ENCODE assay signal across 25 mouse cellular contexts in genomic region chr3:89612048-89612447, GRCm38 (mm10).
DNase-seq lines count a peak whose midpoint lies in the region; ATAC-seq and TF ChIP-seq lines count a peak whose summit lies in the region.
"Had no signal": no experiment of that assay in that cellular context is flagged by ENCODE, and none has a peak within 500 bp of the region (broad histone marks: within the 10 kb centered on the region; RNA-seq: fewer than 3 reads in every experiment).

No protein-coding gene starts in this region.

- no peak overlapping the region for H3K4me2 ChIP-seq in hindbrain, embryonic 14.5 days (replicated peaks)
- no peak overlapping the region for H3K4me2 ChIP-seq in midbrain, postnatal 0 days (ENCODE audit: low read depth, low read length, poor library complexity, severe bottlenecking)
- no peak overlapping the region for H3K4me2 ChIP-seq in midbrain, embryonic 13.5 days (replicated peaks)
- H3K4me2 ChIP-seq: liver, embryonic 15.5 days; lung, embryonic 15.5 days had no signal

- no peaks in the 10 kb centered on the region for H3K9me3 ChIP-seq in hindbrain, embryonic 10.5 days
- H3K9me3 ChIP-seq in hindbrain, embryonic 14.5 days (ENCODE audit: control insufficient read depth, low read length): no peaks in the 10 kb centered on the region
- no peaks in the 10 kb centered on the region for H3K9me3 ChIP-seq in midbrain, postnatal 0 days (ENCODE audit: low read length)
- H3K9me3 ChIP-seq in midbrain, embryonic 13.5 days: no peaks in the 10 kb centered on the region
- H3K9me3 ChIP-seq: embryonic facial prominence, embryonic 10.5 days; limb, embryonic 10.5 days; liver, embryonic 15.5 days; lung, embryonic 15.5 days; megakaryocyte, embryonic 14.5 days had no signal

- no peak overlapping the region for H3K9ac ChIP-seq in hindbrain, embryonic 14.5 days
- H3K9ac ChIP-seq in midbrain, postnatal 0 days (replicated peaks; ENCODE audit: low read length, poor library complexity, severe bottlenecking): no peak overlapping the region
- H3K9ac ChIP-seq in midbrain, embryonic 13.5 days (replicated peaks): no peak overlapping the region
- H3K9ac ChIP-seq: liver, embryonic 15.5 days; lung, embryonic 15.5 days had no signal

- 72% methylated on average over 5 of the region's 5 CpGs for WGBS in hindbrain, embryonic 10.5 days
- 82% methylated on average over 5 of the region's 5 CpGs for WGBS in hindbrain, embryonic 14.5 days
- WGBS in midbrain, postnatal 0 days: 81% methylated on average over 5 of the region's 5 CpGs
- 79% methylated on average over 5 of the region's 5 CpGs for WGBS in midbrain, embryonic 13.5 days

- no peaks in the 10 kb centered on the region for H3K36me3 ChIP-seq in hindbrain, embryonic 10.5 days
- no peaks in the 10 kb centered on the region for H3K36me3 ChIP-seq in hindbrain, embryonic 14.5 days (replicated peaks; ENCODE audit: control insufficient read depth, insufficient read depth)
- no peaks in the 10 kb centered on the region for H3K36me3 ChIP-seq in midbrain, postnatal 0 days (ENCODE audit: insufficient read depth, low read length)
- H3K36me3 ChIP-seq in midbrain, embryonic 13.5 days: no peaks in the 10 kb centered on the region
- H3K36me3 ChIP-seq: embryonic facial prominence, embryonic 10.5 days; limb, embryonic 10.5 days; liver, embryonic 15.5 days; lung, embryonic 15.5 days had no signal

- TF ChIP-seq CTCF in midbrain, postnatal 0 days (IDR thresholded peaks at IDR 0.05): peak; percentile 26; the same call in 1 of the 2 replicates

- ATAC-seq in hindbrain, embryonic 14.5 days (ENCODE audit: low FRiP score): no peak
- no peak for ATAC-seq in midbrain, postnatal 0 days (ENCODE audit: low FRiP score)
- ATAC-seq in midbrain, embryonic 13.5 days: no peak
- ATAC-seq in megakaryocyte-erythroid progenitor cell, adult 5-6 weeks (replicated peaks; ENCODE audit: low FRiP score, low TSS enrichment, poor library complexity, severe bottlenecking): no peak
- ATAC-seq: forebrain, embryonic 16.5 days had no signal

- H3K4me3 ChIP-seq in hindbrain, embryonic 10.5 days: no peak overlapping the region
- no peak overlapping the region for H3K4me3 ChIP-seq in hindbrain, embryonic 14.5 days (replicated peaks; ENCODE audit: low read length)
- no peak overlapping the region for H3K4me3 ChIP-seq in midbrain, postnatal 0 days (ENCODE audit: low read depth, low read length)
- H3K4me3 ChIP-seq in midbrain, embryonic 13.5 days (replicated peaks): no peak overlapping the region
- H3K4me3 ChIP-seq: embryonic facial prominence, embryonic 10.5 days; limb, embryonic 10.5 days; liver, embryonic 15.5 days; lung, embryonic 15.5 days; megakaryocyte, embryonic 14.5 days had no signal

- H3K4me1 ChIP-seq in hindbrain, embryonic 10.5 days (replicated peaks): peaks cover 23% of the 10 kb centered on the region
- peaks cover 19% of the 10 kb centered on the region for H3K4me1 ChIP-seq in hindbrain, embryonic 14.5 days (replicated peaks; ENCODE audit: control insufficient read depth, insufficient read depth, low read length)
- H3K4me1 ChIP-seq in midbrain, postnatal 0 days (ENCODE audit: insufficient read depth, low read length): peaks cover 10% of the 10 kb centered on the region
- peaks cover 52% of the 10 kb centered on the region for H3K4me1 ChIP-seq in midbrain, embryonic 13.5 days (replicated peaks)
- H3K4me1 ChIP-seq: liver, embryonic 15.5 days; megakaryocyte, embryonic 14.5 days had no signal

- DNase-seq in hindbrain, embryonic 10.5 days (ENCODE audit: low spot score): no peak
- DNase-seq in hindbrain, embryonic 14.5 days (ENCODE audit: low spot score): no peak
- DNase-seq in midbrain, postnatal 0 days (ENCODE audit: low spot score): no peak
- peak; percentile 14 for DNase-seq in brain, adult 2 months (ENCODE audit: low read depth, low spot score)
- peak; percentile 34 to 48 for DNase-seq in thymus, postnatal 36 days
- no peak for DNase-seq in adrenal gland, adult (ENCODE audit: inconsistent age in 2 of 2, low spot score in 1 of 2)
- DNase-seq: adrenal gland, postnatal 36 days; cerebellum, adult 11 months; cerebellum, postnatal 10 days; gastrocnemius, postnatal 36 days; heart, postnatal 4 days; kidney, adult 18-20 months; kidney, postnatal 4 days; liver; lung, postnatal 36 days; right cerebral cortex, postnatal 25 days; spleen, adult 18-20 months had no signal

- peak overlapping the region; percentile 4; the same call in 1 of the 2 replicates for H3K27ac ChIP-seq in hindbrain, embryonic 10.5 days
- H3K27ac ChIP-seq in hindbrain, embryonic 14.5 days: no peak overlapping the region
- no peak overlapping the region for H3K27ac ChIP-seq in midbrain, postnatal 0 days (ENCODE audit: low read depth, low read length)
- no peak overlapping the region for H3K27ac ChIP-seq in midbrain, embryonic 13.5 days
- H3K27ac ChIP-seq: embryonic facial prominence, embryonic 10.5 days; limb, embryonic 10.5 days; liver, embryonic 15.5 days; lung, embryonic 15.5 days had no signal

- H3K27me3 ChIP-seq in hindbrain, embryonic 10.5 days (ENCODE audit: insufficient read depth, poor library complexity, severe bottlenecking): no peaks in the 10 kb centered on the region
- no peaks in the 10 kb centered on the region for H3K27me3 ChIP-seq in hindbrain, embryonic 14.5 days (ENCODE audit: control insufficient read depth, insufficient read depth, low read length)
- no peaks in the 10 kb centered on the region for H3K27me3 ChIP-seq in midbrain, postnatal 0 days (ENCODE audit: insufficient read depth, low read length)
- H3K27me3 ChIP-seq in midbrain, embryonic 13.5 days: no peaks in the 10 kb centered on the region
- H3K27me3 ChIP-seq: liver, embryonic 15.5 days; lung, embryonic 15.5 days had no signal

Comparison
In these comparisons a context has a peak if more than half of its experiments do, and no peak if none do; other contexts are left out.
1. DNase-seq: peak in brain, adult 2 months (single experiment) and thymus, postnatal 36 days (2 of 2); none in hindbrain, embryonic 10.5 days (single experiment), hindbrain, embryonic 14.5 days (single experiment), midbrain, postnatal 0 days (single experiment) and adrenal gland, adult (0 of 2).